Mouse (Mus musculus) hindbrain, embryonic 15.5 days (tissue): Measurements from ENCODE around the gene Bcas3. TPM values are rescaled to one million over a fixed set of nuclear protein-coding genes. Genes with fewer than 3 reads are reported as not detected.

ENCODE experiments used
- ATAC-seq: fragments of 200-750 bp; cut with Nextera tagmentation; 2 replicates; pipeline ENCODE4 v1.8.0; 2017; ENCODE audit warnings: low read depth, moderate number of reproducible peaks, moderate TSS enrichment; ENCODE audit not compliant: low FRiP score
- H3K27ac ChIP-seq: fragments of 300-500 bp; sonication (generic); replicated peaks from 2 replicates; pipeline ENCODE4 v1.5.1; 2015; ENCODE audit warnings: mild to moderate bottlenecking, inconsistent platforms
- H3K27me3 ChIP-seq: fragments of 300-500 bp; sonication (generic); 2 replicates; pipeline ENCODE4 v1.6.1; 2015; ENCODE audit warnings: control low read depth, inconsistent platforms
- H3K36me3 ChIP-seq: fragments of 300-500 bp; sonication (generic); 2 replicates; pipeline ENCODE4 v1.6.1; 2015; ENCODE audit warnings: control low read depth, inconsistent platforms
- H3K4me1 ChIP-seq: fragments of 300-500 bp; sonication (generic); replicated peaks from 2 replicates; pipeline ENCODE4 v1.6.1; 2015; ENCODE audit warnings: control low read depth, inconsistent platforms
- H3K4me2 ChIP-seq: fragments of 300-500 bp; sonication (generic); 2 replicates; pipeline ENCODE4 v1.6.1; 2015; ENCODE audit warnings: moderate library complexity, mild to moderate bottlenecking, inconsistent platforms
- H3K4me3 ChIP-seq: fragments of 300-500 bp; sonication (generic); 2 replicates; pipeline ENCODE4 v1.5.1; 2015; ENCODE audit warnings: mild to moderate bottlenecking, inconsistent platforms
- H3K9ac ChIP-seq: fragments of 300-500 bp; sonication (generic); 2 replicates; pipeline ENCODE4 v1.6.1; 2015; ENCODE audit warnings: inconsistent platforms
- H3K9me3 ChIP-seq: fragments of 300-500 bp; sonication (generic); 2 replicates; pipeline ENCODE4 v1.6.1; 2016; ENCODE audit warnings: control low read depth, inconsistent platforms
- WGBS: fragments of 180-500 bp; shearing (Covaris S2); methylation state at CpG from one replicate; pipeline ENCODE4 v1.1.7; 2015; 5-methylcytosine and 5-hydroxymethylcytosine counted together
- polyA plus RNA-seq: library from polyadenylated mRNA; unstranded; fragments of >200 nt; fragmentation: Nextera tagmentation; extraction: Ambion mirVana; gene quantifications from 2 replicates; pipeline ENCODE4 v1.2.1, GENCODE M21; 2015

Bcas3 gene
- polyA plus RNA-seq, 1 experiment from 2014 or later = 31.9 TPM

DNA sequence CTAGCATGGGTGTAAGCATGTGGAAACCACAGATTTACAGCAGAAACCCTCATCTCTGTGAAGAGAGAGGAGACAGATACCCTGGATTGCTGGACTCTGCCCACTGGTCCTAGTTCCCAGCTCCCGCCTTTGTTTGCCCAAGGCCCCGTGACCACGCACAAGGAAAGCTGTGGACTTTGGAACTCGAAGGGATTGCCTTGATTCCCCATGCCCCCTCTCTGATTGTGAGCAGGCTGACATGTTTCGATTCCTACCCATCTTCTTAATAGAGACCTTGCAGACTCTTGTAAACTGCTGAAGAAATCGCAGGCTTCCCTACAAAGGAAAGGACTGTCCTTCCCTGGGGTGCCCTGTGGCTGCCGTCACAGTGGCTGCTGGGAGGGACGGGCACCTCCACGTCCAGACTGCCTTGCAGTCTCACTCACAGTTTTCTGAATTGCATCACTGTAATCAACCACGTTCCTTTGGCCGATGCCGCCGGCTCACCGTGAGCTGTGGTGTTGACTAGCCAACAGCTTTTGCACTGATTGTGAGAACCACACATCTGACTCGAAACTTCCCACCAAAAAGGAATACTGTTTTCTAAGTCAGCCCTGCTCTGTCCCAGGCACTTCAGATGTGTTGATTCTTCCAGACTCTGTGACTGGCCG lies 342.8 kb downstream of the Bcas3 start:
- 59% methylated on average over 16 of the region's 16 CpGs for WGBS
- H3K4me2 ChIP-seq = no peak overlapping the region
- no peak overlapping the region for H3K27ac ChIP-seq
- peaks cover 20% of the 10 kb centered on the region for H3K4me1 ChIP-seq
- no peak overlapping the region for H3K9ac ChIP-seq
- H3K4me3 ChIP-seq = no peak overlapping the region
- no peaks in the 10 kb centered on the region for H3K36me3 ChIP-seq
- H3K9me3 ChIP-seq = no peaks in the 10 kb centered on the region
- 0 out of 2 replicates have a peak, but pooled peaks cover 2% of the 10 kb centered on the region for H3K27me3 ChIP-seq
- ATAC-seq = no peak

DNA sequence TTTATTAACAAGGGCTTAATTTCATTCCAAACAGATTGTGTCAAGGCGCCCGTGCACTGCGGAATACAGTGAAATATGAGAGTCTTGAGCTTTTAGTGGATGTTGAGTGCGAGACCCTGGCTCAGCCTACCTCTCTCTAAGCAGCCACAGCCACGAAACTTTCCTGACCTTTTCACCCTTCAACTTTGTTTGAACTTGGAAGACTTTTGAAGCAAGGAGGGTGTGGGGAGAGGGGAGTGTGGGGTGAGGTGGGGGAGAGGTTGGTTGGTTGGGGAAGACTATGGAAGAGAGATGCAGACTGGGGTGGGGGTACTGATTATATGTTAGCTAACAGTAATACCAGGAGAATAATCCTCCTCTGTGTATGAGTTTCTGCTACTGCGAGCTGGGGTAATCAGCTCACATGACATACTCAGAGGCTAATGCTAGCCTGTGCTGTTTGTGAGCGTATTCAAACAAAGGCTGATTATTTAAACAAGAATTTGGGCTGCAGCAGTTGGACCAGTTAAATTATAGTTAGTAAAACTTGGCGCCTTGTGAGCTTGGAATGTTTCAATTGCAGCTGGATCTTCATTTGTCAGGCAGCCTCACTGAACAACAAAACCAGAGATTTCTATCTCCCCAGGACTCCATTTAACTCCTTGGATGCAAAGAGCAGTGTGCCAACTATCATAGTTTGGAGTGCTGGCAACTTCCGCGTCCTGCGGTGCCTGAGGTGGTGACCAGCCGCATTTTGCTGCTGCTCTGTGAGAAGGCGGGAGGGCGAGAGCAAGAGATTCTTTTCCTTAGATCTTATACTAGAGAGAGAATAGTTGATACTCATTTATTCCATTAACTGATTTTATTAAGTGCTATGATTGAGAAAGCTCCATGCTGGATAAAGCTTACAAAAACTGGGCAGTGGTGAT lies 343.8 kb downstream of the Bcas3 start:
- Histone ChIP-seq H3K36me3 (no peaks in the 10 kb centered on the region), H3K4me3 (no peak overlapping the region), H3K27me3 (0 out of 2 replicates have a peak, but pooled peaks cover 2% of the 10 kb centered on the region), H3K9ac (no peak overlapping the region), H3K4me2 (no peak overlapping the region), H3K9me3 (no peaks in the 10 kb centered on the region), H3K27ac (no peak overlapping the region), H3K4me1 (peaks cover 20% of the 10 kb centered on the region)
- WGBS = 42% methylated on average over 14 of the region's 14 CpGs
- ATAC-seq = no peak

DNA sequence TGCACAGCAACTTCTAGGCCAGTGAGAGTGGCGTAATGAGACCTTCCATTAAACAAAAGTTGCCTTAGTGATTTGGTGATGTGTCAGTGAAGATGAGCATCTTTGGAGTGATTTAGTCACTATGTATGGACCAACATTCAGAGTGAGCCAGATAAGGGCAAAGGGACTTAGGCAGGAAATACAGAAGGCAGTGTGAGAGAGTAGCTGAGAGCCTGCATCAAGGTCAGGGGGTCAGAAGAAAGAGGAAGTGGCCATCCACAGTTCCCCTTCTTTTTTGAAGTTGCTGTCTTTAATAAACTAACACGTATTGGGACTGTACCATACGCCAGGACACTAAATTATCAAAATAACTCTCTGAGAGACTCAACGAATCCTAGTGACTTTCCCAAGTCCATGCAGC lies 344.5 kb downstream of the Bcas3 start:
- 85% methylated on average over 4 of the region's 4 CpGs for WGBS
- H3K27ac ChIP-seq = no peak overlapping the region
- H3K4me3 ChIP-seq = no peak overlapping the region
- 0 out of 2 replicates have a peak, but pooled peaks cover 2% of the 10 kb centered on the region for H3K27me3 ChIP-seq
- no peak for ATAC-seq
- no peak overlapping the region for H3K4me2 ChIP-seq
- no peaks in the 10 kb centered on the region for H3K36me3 ChIP-seq
- H3K9me3 ChIP-seq = no peaks in the 10 kb centered on the region
- H3K4me1 ChIP-seq = peaks cover 20% of the 10 kb centered on the region
- H3K9ac ChIP-seq = no peak overlapping the region

DNA sequence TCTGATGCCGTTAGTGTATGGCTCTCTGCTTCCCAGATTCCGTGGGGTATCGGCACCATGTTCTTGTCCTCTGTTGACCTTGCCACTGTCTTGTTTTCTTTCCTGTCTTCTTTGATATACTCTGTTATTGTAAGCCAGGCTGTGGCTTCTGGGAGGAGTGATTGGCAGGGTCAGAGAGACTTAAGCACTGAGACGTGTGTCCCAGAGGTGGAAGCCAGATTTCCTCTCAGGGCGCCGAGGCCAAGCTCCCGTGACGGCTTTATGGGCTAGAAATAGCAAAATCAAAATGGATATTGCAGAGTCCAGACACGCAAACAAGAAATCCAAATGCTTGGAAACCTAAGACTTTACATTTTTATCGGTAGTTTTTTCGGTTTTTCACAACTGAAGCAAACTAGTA lies 345.3 kb downstream of the Bcas3 start:
- Histone ChIP-seq H3K27ac (no peak overlapping the region), H3K36me3 (no peaks in the 10 kb centered on the region), H3K4me3 (no peak overlapping the region), H3K9ac (no peak overlapping the region), H3K27me3 (0 out of 2 replicates have a peak, but pooled peaks cover 2% of the 10 kb centered on the region), H3K9me3 (no peaks in the 10 kb centered on the region), H3K4me2 (no peak overlapping the region), H3K4me1 (peaks cover 20% of the 10 kb centered on the region)
- ATAC-seq = no peak
- 80% methylated on average over 11 of the region's 11 CpGs for WGBS

DNA sequence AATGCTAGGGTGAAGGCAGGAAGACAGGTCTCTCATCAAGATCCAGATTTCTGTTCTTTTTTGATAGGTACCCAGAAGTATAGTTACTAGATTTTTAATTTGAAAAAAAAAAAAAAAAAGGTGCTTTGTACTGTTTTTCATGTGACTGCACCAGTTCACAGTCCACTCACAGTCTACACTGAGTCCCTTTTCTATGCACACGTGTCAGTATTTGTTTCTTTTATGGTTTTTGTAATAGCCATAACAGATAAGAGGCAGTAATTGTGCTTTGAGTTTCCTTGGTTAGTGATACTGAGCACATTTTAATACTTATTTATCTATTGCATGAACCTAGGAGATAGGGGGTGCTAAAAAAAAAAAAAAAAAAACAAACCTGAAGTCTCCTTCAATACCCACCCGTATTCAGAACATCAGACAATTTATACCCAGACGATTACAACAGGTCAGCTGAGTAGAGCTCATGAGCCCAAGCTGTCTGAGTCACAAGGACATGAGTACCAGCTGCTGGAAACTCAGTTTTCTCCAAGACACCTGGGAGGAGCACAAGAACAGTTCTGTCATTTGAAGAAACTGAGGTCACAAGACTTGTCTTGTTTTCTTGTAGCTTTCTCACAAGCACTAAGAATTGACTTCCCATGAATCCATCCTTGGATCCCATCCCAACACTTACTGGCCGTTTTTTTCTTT lies 351.2 kb downstream of the Bcas3 start:
- H3K4me1 ChIP-seq = no peaks in the 10 kb centered on the region; the same call in 1 of the 2 replicates
- WGBS = 80% methylated on average over 4 of the region's 4 CpGs

DNA sequence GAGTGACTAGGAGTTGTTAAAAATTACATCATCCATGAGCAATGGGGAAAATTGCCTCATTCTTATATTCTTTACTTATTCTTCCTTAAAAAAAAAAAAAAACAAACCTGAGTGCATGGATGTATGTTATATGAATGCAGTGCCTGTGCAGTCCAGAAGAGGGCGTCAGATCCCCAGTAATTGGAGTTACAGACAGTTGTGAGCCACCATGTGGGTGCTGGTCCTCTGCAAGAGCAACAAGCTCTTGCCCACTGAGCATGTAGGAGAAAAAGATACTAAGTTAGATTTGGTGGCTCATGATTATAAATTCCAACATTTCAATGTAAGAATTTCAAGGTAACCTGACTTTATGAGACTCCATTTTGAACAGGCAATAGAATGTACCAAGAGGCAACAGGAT lies 353.7 kb downstream of the Bcas3 start:
- Histone ChIP-seq H3K9ac (no peak overlapping the region), H3K27ac (no peak overlapping the region), H3K4me1 (no peaks in the 10 kb centered on the region; the same call in 1 of the 2 replicates), H3K4me2 (no peak overlapping the region), H3K4me3 (no peak overlapping the region), H3K36me3 (no peaks in the 10 kb centered on the region), H3K9me3 (no peaks in the 10 kb centered on the region), H3K27me3 (no peaks in the 10 kb centered on the region)
- WGBS = 25% methylated on average over 1 of the region's 1 CpGs
- no peak for ATAC-seq

More for the DNA sequence above, 351.2 kb downstream of the Bcas3 start:
- ATAC-seq = no peak
- Histone ChIP-seq H3K4me2 (no peak overlapping the region), H3K9ac (no peak overlapping the region), H3K27ac (no peak overlapping the region), H3K27me3 (no peaks in the 10 kb centered on the region), H3K9me3 (no peaks in the 10 kb centered on the region), H3K36me3 (no peaks in the 10 kb centered on the region), H3K4me3 (no peak overlapping the region)

DNA sequence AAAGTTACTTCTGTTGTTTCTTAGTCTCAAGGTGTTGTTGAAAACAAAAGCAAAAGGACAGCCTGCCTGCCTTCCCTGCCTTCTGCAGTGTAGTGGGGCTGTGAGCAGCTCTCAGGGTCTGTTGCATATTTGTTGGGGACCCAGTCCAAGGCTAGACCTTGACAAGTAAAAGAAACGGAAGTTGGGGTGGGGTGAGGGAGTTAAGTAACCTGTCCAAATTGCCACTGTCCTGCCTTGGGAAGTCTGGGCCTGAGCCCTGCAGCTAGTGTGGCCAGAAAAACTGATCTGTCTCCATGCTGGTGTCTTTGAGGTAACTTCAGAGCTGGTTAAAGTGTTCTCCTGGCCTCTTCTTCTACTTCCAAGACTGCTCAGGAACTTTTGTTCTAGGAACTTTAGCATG lies 354.5 kb downstream of the Bcas3 start:
- no peaks in the 10 kb centered on the region for H3K36me3 ChIP-seq
- no peak overlapping the region for H3K4me2 ChIP-seq
- H3K9ac ChIP-seq = no peak overlapping the region
- H3K9me3 ChIP-seq = no peaks in the 10 kb centered on the region
- WGBS = 97% methylated on average over 1 of the region's 1 CpGs
- no peak overlapping the region for H3K27ac ChIP-seq
- ATAC-seq = no peak
- H3K4me1 ChIP-seq = no peaks in the 10 kb centered on the region; the same call in 1 of the 2 replicates
- H3K27me3 ChIP-seq = no peaks in the 10 kb centered on the region
- no peak overlapping the region for H3K4me3 ChIP-seq

DNA sequence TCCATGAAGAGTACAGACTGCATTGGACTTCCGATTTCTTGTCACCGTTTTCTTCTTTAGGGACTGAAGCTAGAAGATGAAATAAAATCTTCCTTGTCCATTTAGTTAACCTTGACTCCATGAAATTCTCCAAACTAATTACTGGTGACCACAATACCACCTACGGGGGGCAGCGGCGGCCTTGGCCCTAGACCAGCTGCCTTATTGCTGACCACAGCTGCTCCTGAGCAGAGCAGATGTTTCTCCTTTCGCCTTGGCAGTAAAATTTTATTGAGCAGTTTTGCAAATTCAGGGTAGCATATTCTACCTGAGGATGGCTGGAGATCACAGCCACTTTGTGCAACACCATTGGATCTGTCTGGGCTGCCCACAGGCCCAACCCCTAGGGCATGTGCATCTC lies 356.2 kb downstream of the Bcas3 start:
- Histone ChIP-seq H3K9ac (no peak overlapping the region), H3K4me2 (no peak overlapping the region), H3K4me1 (peaks cover 8% of the 10 kb centered on the region), H3K27ac (no peak overlapping the region), H3K9me3 (no peaks in the 10 kb centered on the region), H3K4me3 (no peak overlapping the region), H3K36me3 (no peaks in the 10 kb centered on the region), H3K27me3 (no peaks in the 10 kb centered on the region)
- ATAC-seq = no peak
- WGBS = 84% methylated on average over 6 of the region's 6 CpGs

DNA sequence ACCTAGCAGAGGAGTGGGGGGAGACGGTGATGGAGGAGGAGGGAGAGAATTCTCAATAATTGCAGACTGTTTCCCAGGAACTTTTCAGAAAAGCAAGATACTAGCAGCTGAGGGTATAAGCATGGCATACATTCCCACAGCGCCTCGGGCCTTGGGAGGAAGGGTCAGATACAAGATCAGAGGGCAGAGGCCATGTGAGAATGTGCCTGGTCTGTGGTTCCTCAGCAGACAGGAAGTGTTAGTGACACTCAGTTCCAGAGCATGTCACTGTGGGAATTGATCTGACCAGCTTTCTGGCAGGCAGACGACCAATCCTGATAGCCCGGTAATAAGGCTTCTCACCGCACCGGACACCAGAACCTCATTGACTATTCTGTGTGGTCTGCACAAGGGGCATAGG lies 357.2 kb downstream of the Bcas3 start:
- H3K9me3 ChIP-seq = no peaks in the 10 kb centered on the region
- H3K9ac ChIP-seq = no peak overlapping the region
- H3K4me3 ChIP-seq = no peak overlapping the region
- ATAC-seq = no peak
- H3K27ac ChIP-seq = no peak overlapping the region
- WGBS = 86% methylated on average over 7 of the region's 7 CpGs
- no peak overlapping the region for H3K4me2 ChIP-seq
- no peaks in the 10 kb centered on the region for H3K27me3 ChIP-seq
- peaks cover 17% of the 10 kb centered on the region for H3K4me1 ChIP-seq
- H3K36me3 ChIP-seq = no peaks in the 10 kb centered on the region

DNA sequence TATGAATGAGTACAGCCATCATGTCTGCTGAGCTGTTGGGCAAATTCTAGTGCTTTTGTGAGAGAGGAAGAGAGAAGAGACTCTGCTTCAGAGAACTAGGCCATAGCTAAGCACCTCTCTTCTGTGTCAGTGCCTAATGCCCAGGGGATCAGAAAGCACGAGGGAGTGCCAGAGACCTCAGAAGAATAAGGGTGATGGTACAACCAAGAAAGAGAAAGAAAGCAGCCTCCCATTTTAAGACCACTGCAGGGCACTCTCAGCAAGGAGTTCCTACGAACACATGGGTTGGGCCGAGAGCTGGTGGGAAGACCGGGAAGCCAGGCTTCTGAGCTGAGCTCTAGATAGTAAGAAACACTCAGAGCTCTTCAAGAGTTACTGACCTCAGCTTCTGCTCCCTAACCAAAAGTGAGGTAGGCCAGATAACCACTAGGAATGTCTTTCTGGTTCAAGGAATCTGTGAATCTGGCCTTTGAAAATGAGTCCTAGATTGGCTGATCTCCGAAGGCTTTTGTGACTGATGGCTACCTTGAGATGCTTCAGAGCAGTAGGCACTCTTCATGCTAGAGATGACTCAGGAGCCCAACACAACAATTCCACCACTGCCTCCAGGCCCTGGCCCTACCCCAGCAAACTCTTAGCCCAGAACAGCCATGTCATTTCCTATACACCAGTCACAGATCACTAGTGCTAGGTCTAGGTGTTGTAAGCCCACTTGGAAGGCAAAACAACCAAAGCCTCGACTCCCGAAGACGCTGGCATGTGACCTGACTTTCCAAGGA lies 359.2 kb downstream of the Bcas3 start:
- Histone ChIP-seq H3K4me3 (no peak overlapping the region), H3K9ac (no peak overlapping the region), H3K27me3 (no peaks in the 10 kb centered on the region), H3K4me1 (peaks cover 17% of the 10 kb centered on the region), H3K4me2 (no peak overlapping the region), H3K9me3 (no peaks in the 10 kb centered on the region), H3K27ac (no peak overlapping the region), H3K36me3 (no peaks in the 10 kb centered on the region)
- ATAC-seq = no peak
- WGBS = 90% methylated on average over 8 of the region's 8 CpGs
